Mouse (Mus musculus) lung, postnatal 10 days (tissue): Measurements from ENCODE around the gene Slit1.

ENCODE experiments used
- DNase-seq: peaks from one replicate; pipeline ENCODE4 v3.0.0; 2021

The Slit1 gene

GRCm38 (mm10) chr19:41587431-41588222 lies 155.8 kb downstream of the Slit1 start:
- DNase-seq = no peak

GRCm38 (mm10) chr19:41586752-41587151 lies 156.7 kb downstream of the Slit1 start:
- no peak for DNase-seq

- DNase-seq = no peak
Measured at GRCm38 (mm10) chr19:41582918-41583514, 160.4 kb downstream of the Slit1 start.

- no peak for DNase-seq
Measured at GRCm38 (mm10) chr19:41581706-41582420, 161.6 kb downstream of the Slit1 start, which contains the start of gene Gm340. Gene Gm340 (plus strand): TSS chr19:41582370.

GRCm38 (mm10) chr19:41579311-41579920 lies 164.0 kb downstream of the Slit1 start:
- DNase-seq = no peak

- DNase-seq = no peak
Measured at GRCm38 (mm10) chr19:41577576-41577975, 165.9 kb downstream of the Slit1 start.

- no peak for DNase-seq
Measured at GRCm38 (mm10) chr19:41573700-41574099, 169.8 kb downstream of the Slit1 start.

- no peak for DNase-seq
Measured at GRCm38 (mm10) chr19:41568791-41569190, 174.7 kb downstream of the Slit1 start.

GRCm38 (mm10) chr19:41560856-41561255 lies 182.6 kb downstream of the Slit1 start:
- no peak for DNase-seq

- DNase-seq = no peak
Measured at GRCm38 (mm10) chr19:41558891-41559486, 184.5 kb downstream of the Slit1 start.

- DNase-seq = peak; percentile 6
Measured at GRCm38 (mm10) chr19:41557491-41557890, 186.0 kb downstream of the Slit1 start.

- no peak for DNase-seq
Measured at GRCm38 (mm10) chr19:41556981-41557380, 186.5 kb downstream of the Slit1 start.
